Mouse (Mus musculus) lung, adult 18-20 months (tissue): ENCODE measurements around the gene Coro1a.
"Not testable (repeated sequence)": the region's sequence is repeated elsewhere in the genome, so short reads cannot be mapped to it uniquely, and the experiment has no call there.

Experiments used
- DNase-seq, 2 experiments: peaks; one replicate each; pipeline ENCODE4 v3.0.0; 2022; ENCODE audit warnings: mixed read lengths in 2 of 2

Gene Coro1a

GRCm38 (mm10) chr7:126707442-126708174 lies at the start of gene Coro1a:
Gene Coro1a (minus strand): TSS chr7:126707787.
- DNase-seq = no peak

DNA sequence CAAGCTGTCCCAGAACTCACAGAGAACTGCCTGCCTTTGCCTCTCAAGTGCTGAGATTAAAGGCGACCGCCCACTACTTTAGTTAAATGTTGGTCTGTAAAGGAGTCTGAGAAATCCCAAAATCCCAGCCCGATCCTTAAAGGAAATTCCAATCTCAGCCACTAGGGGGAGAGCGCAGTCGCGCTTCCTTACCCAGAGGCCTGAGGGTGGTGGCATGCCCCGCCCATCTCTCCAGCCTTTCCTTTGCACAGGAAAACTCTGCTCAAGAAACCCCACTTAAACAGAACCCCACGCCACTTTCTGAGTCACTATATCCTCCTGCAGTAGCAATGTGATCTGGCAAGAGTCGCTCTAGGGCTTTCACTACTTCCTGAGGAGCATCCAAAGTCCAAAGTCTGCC lies 47.3 kb upstream of the Coro1a start:
- peak; percentile 78 to 86 for DNase-seq

DNA sequence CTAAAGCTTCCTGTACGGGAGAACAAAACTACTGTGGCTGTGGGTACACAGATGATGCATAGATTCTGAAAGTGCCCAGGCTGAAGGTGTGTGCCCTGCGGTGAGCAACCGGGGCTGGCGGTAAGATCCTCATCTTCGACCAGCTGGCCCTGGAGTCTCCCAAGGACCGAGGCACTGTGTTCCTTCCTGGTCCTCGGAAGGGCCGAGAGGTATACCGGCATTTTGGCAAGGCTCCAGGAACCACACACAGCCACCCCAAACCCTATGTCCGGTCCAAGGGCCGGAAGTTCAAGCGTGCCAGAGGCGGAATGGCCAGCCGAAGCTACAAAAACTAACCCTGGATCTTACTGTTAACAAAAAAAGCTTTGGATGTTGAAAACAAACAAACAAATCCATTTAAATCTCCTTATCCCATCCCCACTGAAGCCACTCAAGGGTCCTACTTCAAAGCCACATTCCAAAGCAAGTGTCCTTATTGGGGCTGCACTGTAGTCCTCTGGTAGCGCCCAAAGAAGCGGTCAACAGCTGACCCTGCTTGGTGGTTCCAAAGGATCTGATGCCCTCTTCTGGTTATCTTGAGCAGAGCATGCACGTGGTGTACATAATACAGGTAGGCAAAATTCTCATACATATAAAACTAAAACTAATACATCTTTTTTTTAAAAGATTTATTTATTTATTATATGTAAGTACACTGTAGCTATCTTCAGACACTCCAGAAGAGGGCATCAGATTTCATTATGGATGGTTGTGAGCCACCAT lies 42.2 kb upstream of the Coro1a start:
- no peak for DNase-seq

DNA sequence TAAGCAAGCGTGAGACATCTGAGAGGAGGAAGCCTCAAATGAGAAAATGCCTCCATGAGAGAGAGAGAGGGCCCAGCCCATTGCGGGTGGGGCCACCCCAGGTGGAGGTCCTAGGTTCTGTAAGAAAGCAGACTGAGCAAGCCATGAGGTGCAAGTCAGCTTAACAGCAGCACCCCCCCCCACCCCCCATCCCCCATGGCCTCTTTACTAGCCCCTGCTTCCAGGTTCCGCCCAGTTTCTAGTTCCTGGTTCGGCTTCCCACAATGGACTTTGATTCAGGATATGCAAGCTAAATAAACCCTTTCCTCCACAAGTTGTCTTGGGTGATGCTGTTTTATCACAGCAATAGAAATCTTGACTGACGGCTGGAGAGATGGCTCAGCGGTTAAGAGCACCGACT lies 41.2 kb upstream of the Coro1a start:
- DNase-seq = no peak

DNA sequence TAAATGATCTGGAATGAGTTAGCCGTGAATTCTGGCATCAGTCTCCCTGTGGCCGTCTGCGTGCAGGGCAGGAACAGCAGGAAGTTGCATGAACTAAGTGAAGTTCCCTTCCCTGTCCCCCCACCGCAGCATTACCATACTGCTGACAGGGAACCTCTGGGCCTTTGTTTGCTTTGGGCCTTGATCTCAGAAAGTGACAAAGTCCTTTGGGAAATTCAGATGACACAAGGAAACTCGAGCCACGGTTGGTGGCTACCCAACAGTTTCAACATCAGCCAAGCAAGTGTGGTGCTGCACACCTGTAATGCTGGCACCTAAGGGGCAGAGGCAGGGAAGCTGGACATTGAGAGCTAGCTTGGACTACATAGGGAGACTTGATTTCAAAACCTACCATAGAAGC lies 39.2 kb upstream of the Coro1a start:
- no peak for DNase-seq

DNA sequence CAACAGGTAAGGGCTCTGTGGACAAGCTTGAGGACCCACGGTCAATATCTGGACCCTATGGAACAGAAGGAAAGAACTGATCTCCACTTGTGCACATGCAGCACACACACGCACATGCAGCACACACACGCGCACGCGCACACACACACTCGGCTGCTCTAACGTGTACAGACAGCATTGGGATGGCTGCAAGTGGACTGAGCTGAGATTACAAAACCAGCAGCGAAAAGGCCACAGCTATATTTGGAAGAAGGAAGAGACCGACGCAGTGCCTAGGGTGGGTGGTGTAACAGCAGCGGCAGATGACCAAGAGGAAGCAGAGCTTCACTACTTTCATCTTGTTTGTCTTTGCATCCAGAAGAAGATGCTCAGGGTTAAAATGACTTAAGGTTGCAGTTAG lies 38.5 kb upstream of the Coro1a start:
- DNase-seq = peak in 1 of 2 experiments; percentile 48

DNA sequence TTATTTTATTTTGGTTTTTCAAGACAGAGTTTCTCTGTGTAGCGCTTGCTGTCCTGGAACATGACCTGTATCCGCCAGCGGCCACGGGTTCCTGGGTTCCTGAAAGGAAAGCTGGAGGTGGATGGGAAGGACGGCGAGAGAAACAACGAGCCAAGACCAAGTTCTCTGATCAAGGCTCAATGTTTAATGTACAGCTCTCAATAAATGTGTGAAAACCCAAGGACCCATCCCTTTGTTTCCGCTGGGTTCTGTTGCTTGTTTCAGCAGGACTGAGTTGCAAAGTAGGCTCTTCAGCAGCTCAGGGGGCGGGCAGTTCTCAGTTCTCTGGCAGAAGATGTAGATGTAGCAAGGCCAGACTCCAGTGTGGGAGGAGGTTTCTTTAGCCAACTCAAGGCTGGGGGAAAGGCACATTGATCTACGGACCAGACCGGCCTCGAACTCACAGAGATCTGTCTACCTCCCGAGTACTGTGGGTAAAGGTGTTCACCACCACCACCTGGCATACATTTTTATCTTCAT lies 34.4 kb upstream of the Coro1a start:
- no peak for DNase-seq

DNA sequence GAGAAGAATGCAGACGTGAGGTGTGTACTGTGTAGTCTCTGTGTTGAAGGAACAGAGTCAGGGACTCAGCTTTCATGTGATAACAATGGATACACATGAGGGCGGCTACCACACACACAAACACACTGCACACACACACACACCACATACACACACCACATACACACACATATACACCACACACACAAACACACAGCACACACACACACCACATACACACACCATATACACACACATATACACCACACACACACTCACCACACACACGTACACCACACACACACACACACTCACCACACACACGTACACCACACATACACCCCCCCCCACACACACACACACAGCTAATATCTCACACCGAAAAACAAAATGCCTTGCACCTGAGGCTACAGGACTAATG lies 33.9 kb upstream of the Coro1a start:
- DNase-seq = no peak

DNA sequence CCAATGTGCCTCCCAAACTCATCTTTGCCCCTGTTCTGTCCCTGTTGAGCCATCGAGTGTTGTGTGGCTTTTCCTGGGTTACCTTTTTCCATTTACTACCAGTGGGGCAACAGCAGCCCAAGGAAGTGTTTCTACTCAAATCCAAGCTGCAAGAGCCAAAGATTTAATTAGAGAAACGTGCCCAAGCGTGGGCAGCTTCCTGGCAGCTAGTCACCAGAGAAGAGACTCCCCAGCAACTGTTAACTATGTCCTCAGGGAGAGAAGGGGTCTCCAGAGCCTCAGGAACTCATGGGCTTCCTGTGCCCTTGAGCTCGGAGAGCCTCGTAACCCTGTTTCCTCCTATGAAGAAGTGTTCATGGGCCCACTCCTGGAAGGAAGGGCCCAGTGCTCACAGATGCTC lies 33.4 kb upstream of the Coro1a start:
- no peak for DNase-seq

- no peak for DNase-seq
These were observed 32.6 kb upstream of the Coro1a start for GRCm38 (mm10) chr7:126740132-126740735.

GRCm38 (mm10) chr7:126739551-126739950 lies 32.0 kb upstream of the Coro1a start:
- no peak for DNase-seq

GRCm38 (mm10) chr7:126736122-126736521 lies 28.5 kb upstream of the Coro1a start:
- no peak for DNase-seq

DNA sequence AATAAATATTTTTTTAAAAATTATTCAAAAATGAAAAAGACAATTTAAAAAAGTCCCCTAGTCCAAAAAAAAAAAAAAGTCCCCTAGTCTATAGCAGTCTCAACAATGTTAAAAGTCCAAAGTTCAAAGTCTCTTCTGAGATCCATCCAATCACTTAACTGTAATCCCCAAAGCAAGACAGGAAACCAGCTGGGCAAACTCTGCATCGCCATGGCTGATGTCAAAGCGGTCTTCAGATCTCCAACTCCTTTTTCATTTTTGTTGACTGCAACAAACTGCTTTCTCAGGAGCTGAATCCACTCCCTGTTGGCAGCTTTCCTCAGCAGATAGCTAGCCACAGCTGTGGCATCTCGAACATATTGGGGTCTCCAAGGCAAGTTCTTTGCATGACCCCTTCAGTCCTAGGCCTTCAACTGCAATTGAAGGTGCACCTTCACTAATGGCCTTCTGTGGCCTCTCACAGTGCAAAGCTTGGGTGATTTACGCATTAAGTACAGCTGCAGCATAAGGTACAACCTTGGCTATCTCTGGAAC lies 22.7 kb upstream of the Coro1a start:
- DNase-seq = not testable (repeated sequence)

GRCm38 (mm10) chr7:126725667-126726066 lies 18.1 kb upstream of the Coro1a start:
- DNase-seq = no peak

DNA sequence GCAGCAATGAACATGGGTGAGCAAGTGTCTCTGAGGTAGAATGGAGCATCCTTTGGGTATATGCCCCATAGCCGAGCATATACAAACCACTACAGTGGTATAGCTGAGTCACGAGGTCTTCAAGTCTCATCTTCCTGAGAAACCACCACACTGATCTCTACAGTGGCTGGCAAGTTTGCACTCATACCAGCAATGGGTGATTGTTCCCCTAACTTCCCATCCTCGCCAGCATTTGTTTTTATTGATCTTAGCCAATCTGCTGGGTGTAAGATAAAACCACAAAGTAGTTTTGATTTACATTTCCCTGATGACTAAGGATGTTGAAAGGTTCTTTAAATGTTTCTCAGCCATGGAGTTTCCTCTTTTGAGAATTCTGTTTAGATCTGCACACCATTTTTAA lies 17.5 kb upstream of the Coro1a start:
- no peak for DNase-seq

- DNase-seq = no peak
These were observed 14.0 kb upstream of the Coro1a start for GRCm38 (mm10) chr7:126721635-126722034.

GRCm38 (mm10) chr7:126718787-126719337 lies 11.3 kb upstream of the Coro1a start:
- no peak for DNase-seq

GRCm38 (mm10) chr7:126717566-126717965 lies 10.0 kb upstream of the Coro1a start:
- DNase-seq = no peak

- DNase-seq = no peak
These were observed 8.1 kb upstream of the Coro1a start for GRCm38 (mm10) chr7:126715679-126716078.

DNA sequence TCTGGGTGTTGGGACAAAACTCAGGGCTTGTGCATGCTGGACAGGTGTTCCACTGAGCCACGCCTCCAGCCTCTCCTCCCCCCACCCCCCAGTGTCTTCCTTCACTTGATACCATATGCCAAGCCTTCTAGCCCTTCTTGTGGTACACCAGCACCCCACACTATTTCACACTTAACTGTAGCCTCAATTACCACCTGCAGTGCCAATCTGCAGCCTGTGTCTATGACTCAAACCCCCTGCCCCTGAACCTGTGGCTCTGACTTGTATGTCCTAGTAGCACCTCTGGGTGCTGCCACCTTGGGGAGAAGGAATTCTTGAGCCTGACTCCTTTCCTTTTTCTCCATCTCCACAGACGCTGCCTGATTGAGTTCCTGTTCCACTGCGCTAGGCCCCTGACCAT lies 4.3 kb upstream of the Coro1a start:
- no peak for DNase-seq

DNA sequence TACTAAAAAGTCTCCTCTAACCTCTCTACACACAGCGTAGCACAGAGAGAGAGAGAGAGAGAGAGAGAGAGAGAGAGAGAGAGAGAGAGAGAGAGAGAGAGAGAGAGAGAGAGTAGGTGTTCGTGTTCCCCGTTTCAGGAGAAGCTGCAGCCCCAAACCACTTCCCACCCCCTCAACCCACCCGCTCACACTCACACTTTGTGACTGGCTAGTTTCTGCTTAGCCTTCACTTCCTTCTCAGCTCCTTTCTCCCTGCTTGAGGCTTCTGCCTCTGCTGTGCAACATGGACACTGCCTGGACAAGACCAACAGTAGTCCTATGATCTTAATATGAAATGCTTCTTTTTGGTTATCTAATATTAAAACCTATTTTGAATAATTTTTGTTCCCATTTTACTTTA lies 2.7 kb upstream of the Coro1a start:
- no peak for DNase-seq

DNA sequence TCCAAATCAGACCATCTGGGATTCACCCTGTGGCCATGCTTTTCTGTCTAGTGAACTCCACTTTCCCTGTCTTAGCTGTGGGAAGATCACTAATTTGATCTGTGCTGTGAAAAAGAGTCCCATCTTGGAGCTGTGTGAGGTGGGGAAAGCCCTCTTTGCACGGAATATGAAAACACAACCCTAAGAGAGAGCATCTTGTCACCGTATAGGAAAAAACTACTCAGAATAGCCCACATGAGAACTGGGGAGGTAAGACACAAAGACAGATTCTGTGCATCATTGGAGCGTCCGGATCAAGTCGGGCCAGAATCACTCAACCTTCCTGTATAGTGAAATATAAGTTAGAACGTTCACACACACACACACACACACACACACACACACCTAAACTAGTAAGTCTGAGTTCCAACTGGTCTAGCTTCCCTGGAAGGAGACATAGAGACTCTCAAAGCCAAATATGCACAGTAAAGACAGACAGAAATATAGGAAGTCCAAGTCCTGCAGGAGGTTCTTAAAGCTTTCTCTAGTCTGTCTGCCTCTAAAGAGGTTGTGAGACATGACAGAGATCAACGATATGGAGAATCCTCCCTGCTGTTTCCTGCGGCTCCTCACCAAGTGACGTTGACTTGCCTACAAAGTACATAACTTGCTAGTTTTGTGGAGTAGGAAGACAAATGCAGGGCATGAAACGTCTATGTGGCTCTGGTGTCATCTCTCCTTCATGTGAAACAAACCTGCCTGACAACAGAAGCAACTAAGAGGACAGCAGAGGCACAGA lies 777 bp upstream of the Coro1a start:
- no peak for DNase-seq
